Mouse (Mus musculus) lung, embryonic 15.5 days (tissue): ENCODE results near the gene Gstt3. TPM values are rescaled to one million over a fixed set of nuclear protein-coding genes. Genes with fewer than 3 reads are reported as not detected.
"Not testable (repeated sequence)": the region's sequence is repeated elsewhere in the genome, so short reads cannot be mapped to it uniquely, and the experiment has no call there.

Experiments
- ATAC-seq: fragments of 200-750 bp; cut with Nextera tagmentation; 2 replicates; pipeline ENCODE4 v1.8.0; 2017; ENCODE audit warnings: moderate number of reproducible peaks, borderline replicate concordance; ENCODE audit not compliant: low FRiP score, low TSS enrichment; ENCODE audit errors: extremely low read depth
- H3K27ac ChIP-seq: fragments of 300-500 bp; sonication (generic); 2 replicates; pipeline ENCODE4 v1.5.1; 2015; ENCODE audit warnings: moderate library complexity, mild to moderate bottlenecking, inconsistent platforms
- H3K27me3 ChIP-seq: fragments of 300-500 bp; sonication (generic); 2 replicates; pipeline ENCODE4 v1.6.1; 2015; ENCODE audit warnings: inconsistent platforms
- H3K36me3 ChIP-seq: fragments of 300-500 bp; sonication (generic); 2 replicates; pipeline ENCODE4 v1.6.1; 2015; ENCODE audit warnings: inconsistent platforms
- H3K4me1 ChIP-seq: fragments of 300-500 bp; sonication (generic); 2 replicates; pipeline ENCODE4 v1.6.1; 2015; ENCODE audit warnings: inconsistent platforms
- H3K4me2 ChIP-seq: fragments of 300-500 bp; sonication (generic); 2 replicates; pipeline ENCODE4 v1.6.1; 2015; ENCODE audit warnings: inconsistent platforms, mild to moderate bottlenecking, moderate library complexity
- H3K4me3 ChIP-seq: fragments of 300-500 bp; sonication (generic); 2 replicates; pipeline ENCODE4 v1.5.1; 2015; ENCODE audit warnings: mild to moderate bottlenecking, inconsistent platforms
- H3K9ac ChIP-seq: fragments of 300-500 bp; sonication (generic); 2 replicates; pipeline ENCODE4 v1.6.1; 2015; ENCODE audit warnings: inconsistent platforms
- H3K9me3 ChIP-seq: fragments of 300-500 bp; sonication (generic); 2 replicates; pipeline ENCODE4 v1.6.1; 2016; ENCODE audit warnings: inconsistent platforms
- WGBS: fragments of 180-500 bp; shearing (Covaris S2); methylation state at CpG from one replicate; pipeline ENCODE4 v1.1.7; 2015; 5-methylcytosine and 5-hydroxymethylcytosine counted together
- polyA plus RNA-seq: library from polyadenylated mRNA; unstranded; fragments of >200 nt; fragmentation: Nextera tagmentation; extraction: Ambion mirVana; gene quantifications from 2 replicates; pipeline ENCODE4 v1.2.1, GENCODE M21; 2015

Gstt3 gene
- polyA plus RNA-seq, 1 experiment from 2014 or later: 27.8 TPM

DNA sequence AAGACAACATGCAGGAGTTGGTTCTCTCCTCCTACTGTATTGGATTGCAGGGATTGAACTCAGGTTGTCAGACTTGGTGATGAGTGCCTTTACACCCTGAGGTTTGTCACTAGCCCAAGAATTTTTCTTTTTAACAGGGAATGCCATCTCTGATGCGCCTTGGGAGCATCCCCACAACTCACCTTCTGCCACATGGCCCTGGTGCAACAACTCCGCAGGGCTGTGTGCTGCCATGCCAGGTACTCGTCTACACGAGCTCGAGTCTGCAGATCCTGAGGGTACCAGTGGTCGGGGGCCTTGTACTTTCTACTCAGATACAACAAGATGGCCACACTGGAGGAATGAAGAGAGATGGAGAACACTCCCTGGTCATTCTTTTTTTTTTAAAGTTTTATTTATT is 4.7 kb downstream of the Gstt3 start:
- H3K4me3 ChIP-seq: no peak overlapping the region
- no peak for ATAC-seq
- no peak overlapping the region for H3K4me2 ChIP-seq
- no peaks in the 10 kb centered on the region for H3K36me3 ChIP-seq
- H3K9me3 ChIP-seq: no peaks in the 10 kb centered on the region
- peaks cover 21% of the 10 kb centered on the region; the same call in 1 of the 2 replicates for H3K27me3 ChIP-seq
- H3K9ac ChIP-seq: no peak overlapping the region
- no peak overlapping the region for H3K27ac ChIP-seq
- 90% methylated on average over 6 of the region's 6 CpGs for WGBS
- H3K4me1 ChIP-seq: peaks cover 20% of the 10 kb centered on the region

DNA sequence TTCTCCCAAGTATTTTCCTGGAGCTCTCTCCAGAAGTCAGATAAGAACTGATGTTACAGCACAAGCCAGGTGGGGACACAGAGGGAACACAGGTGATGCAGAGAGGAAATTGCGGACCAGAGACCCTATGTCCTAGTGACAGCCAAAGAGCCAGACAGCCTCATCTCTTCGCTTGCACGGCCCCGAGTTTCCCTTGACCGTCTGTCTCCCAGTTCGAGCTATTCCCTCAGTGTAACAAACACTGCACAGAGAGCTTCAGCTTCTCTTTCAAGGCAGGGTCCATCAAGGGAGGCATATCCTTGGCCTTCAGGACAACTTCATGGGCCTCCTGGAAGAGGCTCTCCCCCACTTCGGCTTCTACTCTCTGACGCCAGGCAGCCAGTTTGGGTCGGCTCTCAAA is 6.6 kb downstream of the Gstt3 start:
- no peak for ATAC-seq
- no peaks in the 10 kb centered on the region for H3K36me3 ChIP-seq
- H3K9ac ChIP-seq: no peak overlapping the region
- peaks cover 9% of the 10 kb centered on the region; the same call in 1 of the 2 replicates for H3K4me1 ChIP-seq
- H3K27ac ChIP-seq: no peak overlapping the region
- no peak overlapping the region for H3K4me3 ChIP-seq
- H3K9me3 ChIP-seq: no peaks in the 10 kb centered on the region
- WGBS: 84% methylated on average over 9 of the region's 9 CpGs
- H3K4me2 ChIP-seq: no peak overlapping the region
- peaks cover 12% of the 10 kb centered on the region; the same call in 1 of the 2 replicates for H3K27me3 ChIP-seq

GRCm38 (mm10) chr10:75774102-75774501 is 7.1 kb downstream of the Gstt3 start:
- no peak overlapping the region for H3K27ac ChIP-seq
- H3K36me3 ChIP-seq: no peaks in the 10 kb centered on the region
- WGBS: 85% methylated on average over 5 of the region's 5 CpGs
- H3K27me3 ChIP-seq: peaks cover 7% of the 10 kb centered on the region; the same call in 1 of the 2 replicates
- H3K9me3 ChIP-seq: no peaks in the 10 kb centered on the region
- H3K4me2 ChIP-seq: no peak overlapping the region
- H3K9ac ChIP-seq: no peak overlapping the region
- H3K4me1 ChIP-seq: peaks cover 9% of the 10 kb centered on the region; the same call in 1 of the 2 replicates
- H3K4me3 ChIP-seq: no peak overlapping the region
- ATAC-seq: no peak

DNA sequence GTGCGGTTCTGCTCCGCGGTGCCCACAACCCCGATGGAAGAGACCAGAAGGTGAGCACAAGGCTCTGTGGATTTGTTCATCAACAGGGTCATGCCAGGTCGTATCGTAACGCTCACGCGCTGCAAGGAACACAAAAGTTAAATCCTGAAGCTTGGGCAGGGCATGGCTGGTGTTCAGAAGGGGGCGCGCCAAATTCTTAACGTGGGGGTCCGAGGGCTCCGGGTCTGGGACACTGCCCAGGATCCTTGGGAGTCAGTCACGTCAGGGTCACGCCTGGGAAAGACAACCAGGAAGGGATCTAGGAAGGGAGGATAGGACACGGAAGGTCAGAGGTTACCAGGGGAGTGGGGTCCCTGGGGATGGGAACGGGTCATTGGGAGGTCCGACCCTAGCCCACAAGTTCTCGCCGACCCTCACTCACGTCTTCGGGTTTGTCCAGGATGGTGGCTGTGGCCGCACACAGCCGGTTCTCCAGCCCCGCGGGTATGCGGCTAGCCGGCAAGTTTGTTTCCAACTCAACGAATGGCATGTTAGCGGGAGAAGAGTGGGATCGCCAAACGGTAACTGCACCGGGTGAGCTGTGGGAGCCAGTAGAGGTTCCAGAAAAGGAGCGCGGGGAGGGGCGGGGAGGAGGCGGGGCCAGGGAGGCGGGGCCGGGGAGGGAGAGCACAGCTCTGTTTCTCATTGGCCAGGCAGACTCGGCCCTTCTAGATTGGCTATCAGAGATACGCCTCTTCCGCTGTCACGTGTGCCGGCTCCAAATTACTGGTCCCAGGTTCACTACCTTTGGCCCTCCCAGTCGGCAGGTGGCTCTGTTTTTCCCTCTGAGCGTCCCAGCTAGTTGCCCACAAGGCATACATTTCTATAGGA is 8.2 kb downstream of the Gstt3 start, which contains the start of gene Ddt:
Gene Ddt (minus strand): TSS at position 620 of the 870 bp plus-strand sequence.
- peak within 1 kb of the TSS; percentile 74 for H3K9ac ChIP-seq
- peak within 1 kb of the TSS; percentile 71 for H3K4me3 ChIP-seq
- H3K36me3 ChIP-seq: no peaks in the 10 kb centered on the region
- no peaks in the 10 kb centered on the region for H3K27me3 ChIP-seq
- WGBS: under 1% methylated on average over 46 of the region's 47 CpGs
- ATAC-seq: peak; percentile 92
- no peaks in the 10 kb centered on the region for H3K9me3 ChIP-seq
- H3K4me2 ChIP-seq: peak within 1 kb of the TSS; percentile 99
- 0 out of 2 replicates have a peak within 1 kb of the TSS, but pooled peaks have one; percentile 9 for H3K27ac ChIP-seq
- H3K4me1 ChIP-seq: peaks cover 9% of the 10 kb centered on the region; the same call in 1 of the 2 replicates

DNA sequence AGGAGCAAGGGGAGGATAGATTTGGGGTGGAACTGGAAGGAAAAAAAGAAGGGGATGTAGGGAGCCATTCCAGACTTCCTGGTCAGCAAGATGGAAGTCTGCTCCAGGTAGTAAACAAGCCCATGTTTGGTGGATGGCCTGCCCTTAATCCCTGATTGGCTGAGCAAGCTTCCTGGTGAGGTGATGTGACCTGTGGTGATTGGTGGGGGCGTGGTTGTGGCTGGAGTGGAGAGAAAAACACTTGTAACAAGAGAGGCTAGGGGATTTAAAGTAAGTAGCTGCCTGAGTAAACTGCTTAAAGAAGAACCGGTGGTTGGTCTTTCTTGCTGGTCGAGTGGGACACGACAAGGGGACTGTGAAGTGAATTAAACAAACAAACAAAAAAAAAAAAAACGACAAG is 13.5 kb downstream of the Gstt3 start:
- H3K4me1 ChIP-seq: peaks cover 18% of the 10 kb centered on the region
- H3K27ac ChIP-seq, H3K9me3 ChIP-seq, H3K9ac ChIP-seq, H3K4me2 ChIP-seq, H3K4me3 ChIP-seq, ATAC-seq, H3K27me3 ChIP-seq, H3K36me3 ChIP-seq: not testable (repeated sequence)
- 15% methylated on average over 5 of the region's 5 CpGs for WGBS

DNA sequence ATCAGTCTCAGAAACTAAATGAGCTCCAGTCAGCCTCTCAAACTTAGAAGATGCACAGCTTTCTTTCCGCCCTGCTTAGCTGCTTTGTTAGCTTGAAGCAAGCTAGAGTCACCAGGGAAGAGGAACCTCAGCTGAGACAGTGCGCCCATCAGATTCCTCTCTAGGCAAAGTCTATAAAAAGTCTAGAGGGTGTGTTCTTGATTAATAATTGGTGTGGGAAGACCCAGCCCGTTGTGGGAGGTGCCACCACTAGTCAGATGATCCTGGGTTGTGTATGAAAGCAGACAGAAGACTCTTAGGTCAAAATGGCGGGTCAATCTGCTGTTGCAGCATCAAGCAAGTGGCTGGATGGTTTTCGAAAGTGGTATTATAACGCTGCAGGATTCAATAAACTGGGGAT is 14.4 kb downstream of the Gstt3 start:
- no peak overlapping the region for H3K4me2 ChIP-seq
- H3K27ac ChIP-seq: no peak overlapping the region
- H3K36me3 ChIP-seq: no peaks in the 10 kb centered on the region
- H3K9me3 ChIP-seq: no peaks in the 10 kb centered on the region
- no peak overlapping the region for H3K9ac ChIP-seq
- no peaks in the 10 kb centered on the region for H3K27me3 ChIP-seq
- H3K4me1 ChIP-seq: peaks cover 14% of the 10 kb centered on the region
- H3K4me3 ChIP-seq: no peak overlapping the region
- ATAC-seq: no peak
- 82% methylated on average over 6 of the region's 6 CpGs for WGBS

DNA sequence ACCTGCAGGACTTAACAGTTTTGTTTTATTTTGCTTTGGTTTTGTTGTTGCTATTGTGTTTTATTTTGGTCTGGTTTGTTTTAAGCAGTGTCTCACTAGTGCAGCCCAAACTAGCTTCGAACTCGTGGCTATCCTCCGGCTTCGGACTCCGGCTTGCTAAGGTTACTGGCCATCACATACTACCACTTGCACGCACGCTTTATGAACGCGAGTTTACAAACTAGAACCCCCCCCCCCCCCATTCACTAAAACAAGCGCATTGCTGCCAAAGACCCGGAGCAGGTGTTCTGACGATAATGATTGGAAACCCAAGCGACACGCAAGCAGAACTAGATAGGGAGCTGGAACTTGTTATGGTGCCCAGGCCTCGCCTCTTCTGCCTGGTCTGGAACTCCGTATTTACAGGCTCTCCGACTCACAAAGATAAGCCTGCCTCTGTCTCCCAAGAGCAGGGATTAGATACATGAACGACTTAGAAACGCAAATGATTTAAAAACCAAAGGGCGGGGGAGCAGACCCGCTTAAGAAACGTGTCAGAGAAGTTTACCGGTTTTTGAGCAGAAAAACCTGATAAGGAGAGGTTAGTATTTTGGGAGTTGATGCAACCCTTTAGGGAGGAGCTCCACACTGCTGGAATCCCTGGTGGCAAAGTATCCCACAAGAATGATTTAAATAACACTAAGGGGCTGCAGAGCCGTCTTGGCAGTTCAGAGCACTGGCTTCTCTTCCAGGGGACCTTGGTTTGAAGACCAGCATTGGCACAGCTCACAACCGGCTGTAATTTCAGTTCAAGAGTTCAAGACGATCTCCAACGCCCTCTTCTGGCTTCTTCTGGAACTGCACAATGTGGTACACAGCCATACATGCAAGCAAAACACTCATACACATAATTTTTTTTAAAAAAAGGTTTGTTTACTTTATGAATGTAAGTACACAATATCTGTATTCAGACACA is 16.4 kb downstream of the Gstt3 start:
- WGBS: under 1% methylated on average over 27 of the region's 27 CpGs
- peak; percentile 46; the same call in 1 of the 2 replicates for ATAC-seq

GRCm38 (mm10) chr10:75763682-75764518 is 17.3 kb downstream of the Gstt3 start, which contains the start of gene Cabin1:
Cabin1 (minus strand) TSS chr10:75764341.
- peak within 1 kb of the TSS; percentile 50 for H3K27ac ChIP-seq
- WGBS: under 1% methylated on average over 59 of the region's 61 CpGs
- H3K36me3 ChIP-seq: no peaks in the 10 kb centered on the region
- H3K4me3 ChIP-seq: peak within 1 kb of the TSS; percentile 69
- peak within 1 kb of the TSS; percentile 68 for H3K4me2 ChIP-seq
- H3K27me3 ChIP-seq: no peaks in the 10 kb centered on the region
- peak; percentile 99 for ATAC-seq
- H3K9ac ChIP-seq: peak within 1 kb of the TSS; percentile 75
- no peaks in the 10 kb centered on the region for H3K9me3 ChIP-seq
- H3K4me1 ChIP-seq: peaks cover 14% of the 10 kb centered on the region

More for the DNA sequence above, 16.4 kb downstream of the Gstt3 start:
- H3K9ac ChIP-seq: peak overlapping the region; percentile 33; the same call in 1 of the 2 replicates
- H3K4me1 ChIP-seq: peaks cover 14% of the 10 kb centered on the region
- peak overlapping the region; percentile 69 for H3K4me3 ChIP-seq
- H3K9me3 ChIP-seq: no peaks in the 10 kb centered on the region
- H3K27ac ChIP-seq: peak overlapping the region; percentile 16
- no peaks in the 10 kb centered on the region for H3K36me3 ChIP-seq
- H3K27me3 ChIP-seq: no peaks in the 10 kb centered on the region
- peak overlapping the region; percentile 68 for H3K4me2 ChIP-seq

DNA sequence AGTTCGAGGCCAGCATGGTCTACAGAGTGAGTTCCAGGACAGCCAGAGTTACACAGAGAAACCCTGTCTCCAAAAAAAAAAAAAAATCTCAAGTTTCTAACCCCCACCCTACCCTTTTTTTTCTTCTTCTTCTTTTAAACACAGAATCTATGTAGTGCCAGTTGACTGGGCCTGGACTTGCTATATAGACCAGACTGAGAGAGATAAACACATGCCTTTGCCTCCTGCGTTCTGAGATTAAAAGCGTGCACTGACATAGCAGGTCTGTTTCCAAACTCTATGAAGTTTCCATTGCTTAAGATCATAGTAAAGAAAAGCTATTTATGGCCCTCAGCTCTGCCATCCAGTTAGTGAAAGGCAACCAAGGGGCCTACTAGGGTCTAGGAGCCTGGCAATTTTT is 18.8 kb downstream of the Gstt3 start:
- Histone ChIP-seq H3K9me3 (no peaks in the 10 kb centered on the region), H3K4me2 (peak overlapping the region; percentile 24; the same call in 1 of the 2 replicates), H3K27ac (no peak overlapping the region), H3K4me3 (no peak overlapping the region), H3K4me1 (peaks cover 14% of the 10 kb centered on the region), H3K27me3 (no peaks in the 10 kb centered on the region), H3K36me3 (no peaks in the 10 kb centered on the region), H3K9ac (no peak overlapping the region; the same call in 1 of the 2 replicates)
- no peak for ATAC-seq
- 93% methylated on average over 3 of the region's 3 CpGs for WGBS

GRCm38 (mm10) chr10:75760311-75760710 is 20.9 kb downstream of the Gstt3 start:
- Histone ChIP-seq H3K27ac (no peak overlapping the region), H3K27me3 (no peaks in the 10 kb centered on the region), H3K4me1 (peaks cover 13% of the 10 kb centered on the region), H3K9me3 (no peaks in the 10 kb centered on the region), H3K4me2 (no peak overlapping the region), H3K4me3 (no peak overlapping the region), H3K36me3 (peaks cover 3% of the 10 kb centered on the region), H3K9ac (no peak overlapping the region)
- 94% methylated on average over 3 of the region's 3 CpGs for WGBS
- ATAC-seq: no peak

DNA sequence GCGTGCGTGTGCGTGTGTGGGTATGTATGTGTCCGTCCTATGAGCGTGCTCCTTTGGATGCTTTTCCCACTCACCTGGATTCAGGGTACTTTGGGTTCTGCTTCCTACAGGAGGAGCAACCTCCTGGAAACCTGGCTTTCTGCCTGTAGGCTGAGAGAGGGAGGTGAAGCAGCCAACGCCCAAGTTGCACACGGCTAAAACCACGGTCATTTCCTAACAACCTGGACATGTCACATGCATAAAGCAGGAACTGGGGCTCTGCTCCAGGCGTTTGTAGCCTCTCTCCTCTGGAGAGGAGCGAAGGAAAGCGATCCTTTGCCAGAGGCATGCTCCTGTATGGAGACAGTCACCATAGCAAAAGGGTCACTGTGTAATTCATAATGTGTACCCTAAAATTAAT is 24.5 kb downstream of the Gstt3 start:
- Histone ChIP-seq H3K4me2 (no peak overlapping the region), H3K9me3 (no peaks in the 10 kb centered on the region), H3K4me3 (no peak overlapping the region), H3K9ac (no peak overlapping the region), H3K27me3 (no peaks in the 10 kb centered on the region), H3K4me1 (no peaks in the 10 kb centered on the region), H3K36me3 (peaks cover 36% of the 10 kb centered on the region), H3K27ac (no peak overlapping the region)
- ATAC-seq: no peak
- WGBS: 89% methylated on average over 11 of the region's 11 CpGs
